Mouse (Mus musculus) heart, postnatal 0 days (tissue): Measurements from ENCODE around the gene Coa4. TPM values are rescaled to one million over a fixed set of nuclear protein-coding genes. Genes with fewer than 3 reads are reported as not detected.

Source experiments
- ATAC-seq: fragments of 200-750 bp; cut with Nextera tagmentation; 2 replicates; pipeline ENCODE4 v1.8.0; 2017; ENCODE audit warnings: low read depth, moderate number of reproducible peaks, moderate library complexity; ENCODE audit not compliant: insufficient read depth
- DNase-seq: peaks from one replicate; pipeline ENCODE4 v3.0.0-alpha.2; 2016; ENCODE audit warnings: low spot score
- H3K27ac ChIP-seq: fragments of 300-500 bp; sonication (generic); 2 replicates; pipeline ENCODE4 v1.5.1; 2014; ENCODE audit warnings: low read depth, mild to moderate bottlenecking
- H3K27me3 ChIP-seq: fragments of 300-500 bp; sonication (generic); 2 replicates; pipeline ENCODE4 v1.6.1; 2014; ENCODE audit warnings: low read length, mixed read lengths; ENCODE audit not compliant: control insufficient read depth, insufficient read depth
- H3K36me3 ChIP-seq: fragments of 300-500 bp; sonication (generic); replicated peaks from 2 replicates; pipeline ENCODE4 v1.6.1; 2014; ENCODE audit warnings: low read length, mixed read lengths; ENCODE audit not compliant: control insufficient read depth, insufficient read depth
- H3K4me1 ChIP-seq: fragments of 300-500 bp; sonication (generic); 2 replicates; pipeline ENCODE4 v1.6.1; 2014; ENCODE audit warnings: antibody characterized with exemption; ENCODE audit not compliant: control insufficient read depth, insufficient read depth
- H3K4me2 ChIP-seq: fragments of 300-500 bp; sonication (generic); 2 replicates; pipeline ENCODE4 v1.6.1; 2014; ENCODE audit warnings: low read depth, mild to moderate bottlenecking, low read length, moderate library complexity
- H3K4me3 ChIP-seq: fragments of 300-500 bp; sonication (generic); 2 replicates; pipeline ENCODE4 v1.5.1; 2014; ENCODE audit warnings: low read depth, low read length
- H3K9ac ChIP-seq: fragments of 300-500 bp; sonication (generic); replicated peaks from 2 replicates; pipeline ENCODE4 v1.6.1; 2014; ENCODE audit warnings: low read depth, low read length, mixed read lengths
- H3K9me3 ChIP-seq: fragments of 300-500 bp; sonication (generic); replicated peaks from 2 replicates; pipeline ENCODE4 v1.6.1; 2016; ENCODE audit warnings: low read length; ENCODE audit not compliant: control insufficient read depth
- CTCF ChIP-seq: IDR thresholded peaks from 2 replicates; pipeline ENCODE4 v1.5.1; 2016; ENCODE audit warnings: antibody characterized with exemption, control low read depth, low read depth
- EP300 ChIP-seq: IDR thresholded peaks from 2 replicates; pipeline ENCODE4 v1.6.1; 2016; ENCODE audit warnings: antibody characterized with exemption, low read depth
- WGBS: fragments of 180-500 bp; shearing (Covaris S2); extraction: QIAGEN DNeasy Blood & Tissue Kit; methylation state at CpG from one replicate; pipeline ENCODE4 v1.1.7; 2014; 5-methylcytosine and 5-hydroxymethylcytosine counted together
- polyA plus RNA-seq: library from polyadenylated mRNA; unstranded; fragments of >200 nt; fragmentation: Nextera tagmentation; extraction: Ambion mirVana; gene quantifications from 2 replicates; pipeline ENCODE4 v1.2.1, GENCODE M21; 2015
- total RNA-seq: library from RNA; depleted of rRNA; stranded (reverse); fragments of >200 nt; gene quantifications from 2 replicates; pipeline ENCODE4 v1.2.3, GENCODE M21; 2014; ENCODE audit warnings: low replicate concordance; rRNA removed

Coa4 gene
- total RNA-seq, result 4.3 and 9.0 TPM in 2 replicates
- polyA plus RNA-seq, result 21.1 and 26.5 TPM in 2 replicates

GRCm38 (mm10) chr7:100536804-100537518, at the start of gene Coa4:
Coa4 (plus strand) TSS chr7:100537071.
- under 1% methylated on average over 33 of the region's 33 CpGs for WGBS

GRCm38 (mm10) chr7:100487301-100487700, 49.6 kb upstream of the Coa4 start:
- Histone ChIP-seq H3K36me3 (no peaks in the 10 kb centered on the region), H3K27ac (no peak overlapping the region), H3K4me3 (no peak overlapping the region), H3K4me2 (no peak overlapping the region), H3K4me1 (0 out of 2 replicates have a peak, but pooled peaks cover 3% of the 10 kb centered on the region), H3K9ac (no peak overlapping the region), H3K27me3 (no peaks in the 10 kb centered on the region), H3K9me3 (no peaks in the 10 kb centered on the region)
- 64% methylated on average over 2 of the region's 2 CpGs for WGBS
- no peak for ATAC-seq
- DNase-seq, result no peak
- TF ChIP-seq CTCF (no peak), EP300 (no peak)

More at GRCm38 (mm10) chr7:100536804-100537518, at the start of gene Coa4:
- Histone ChIP-seq H3K27ac (peak within 1 kb of the TSS; percentile 76), H3K27me3 (no peaks in the 10 kb centered on the region), H3K36me3 (peaks cover 18% of the 10 kb centered on the region), H3K4me2 (peak within 1 kb of the TSS; percentile 66), H3K9me3 (no peaks in the 10 kb centered on the region), H3K4me1 (peaks cover 10% of the 10 kb centered on the region), H3K4me3 (peak within 1 kb of the TSS; percentile 82), H3K9ac (peak within 1 kb of the TSS; percentile 73)
- DNase-seq (peak; percentile 97), ATAC-seq (peak; percentile 100)
- TF ChIP-seq CTCF (peak; percentile 6; the same call in 1 of the 2 replicates), EP300 (no peak)

GRCm38 (mm10) chr7:100488474-100489048, 48.3 kb upstream of the Coa4 start:
- H3K9ac ChIP-seq, result no peak overlapping the region
- 25% methylated on average over 10 of the region's 10 CpGs for WGBS
- no peaks in the 10 kb centered on the region for H3K36me3 ChIP-seq
- H3K4me1 ChIP-seq, result peaks cover 5% of the 10 kb centered on the region; the same call in 1 of the 2 replicates
- no peaks in the 10 kb centered on the region for H3K27me3 ChIP-seq
- H3K27ac ChIP-seq, result no peak overlapping the region
- no peak for TF ChIP-seq CTCF
- no peak for TF ChIP-seq EP300
- no peaks in the 10 kb centered on the region for H3K9me3 ChIP-seq
- no peak overlapping the region for H3K4me2 ChIP-seq
- no peak for ATAC-seq
- no peak for DNase-seq
- H3K4me3 ChIP-seq, result no peak overlapping the region

- H3K36me3 ChIP-seq, result peaks cover 9% of the 10 kb centered on the region; the same call in 1 of the 2 replicates
- peak overlapping the region; percentile 80 for H3K27ac ChIP-seq
- WGBS, result 7% methylated on average over 33 of the region's 36 CpGs
- H3K9me3 ChIP-seq, result no peaks in the 10 kb centered on the region
- H3K4me1 ChIP-seq, result peaks cover 21% of the 10 kb centered on the region
- H3K27me3 ChIP-seq, result no peaks in the 10 kb centered on the region
- H3K4me2 ChIP-seq, result peak overlapping the region; percentile 68
- H3K4me3 ChIP-seq, result peak overlapping the region; percentile 56
- peak overlapping the region; percentile 32 for H3K9ac ChIP-seq
- DNase-seq (no peak), ATAC-seq (0 out of 2 replicates have a peak, but pooled peaks have one; percentile 0)
- TF ChIP-seq CTCF (no peak), EP300 (no peak)
Observed at GRCm38 (mm10) chr7:100492391-100493116, 44.3 kb upstream of the Coa4 start.

- Histone ChIP-seq H3K4me3 (peak within 1 kb of the TSS; percentile 56), H3K27me3 (no peaks in the 10 kb centered on the region), H3K36me3 (peaks cover 9% of the 10 kb centered on the region; the same call in 1 of the 2 replicates), H3K9ac (peak within 1 kb of the TSS; percentile 40), H3K4me1 (peaks cover 21% of the 10 kb centered on the region), H3K9me3 (no peaks in the 10 kb centered on the region), H3K4me2 (peak within 1 kb of the TSS; percentile 68), H3K27ac (peak within 1 kb of the TSS; percentile 80)
- ATAC-seq (peak; percentile 38), DNase-seq (peak; percentile 52)
- peak; percentile 53 for TF ChIP-seq EP300
- TF ChIP-seq CTCF, result no peak
- WGBS, result 1% methylated on average over 25 of the region's 27 CpGs
Observed at GRCm38 (mm10) chr7:100493117-100493483, 43.8 kb upstream of the Coa4 start, which contains the start of gene Ucp2. Ucp2 (plus strand) TSS chr7:100493337.
